Mouse (Mus musculus) bone marrow macrophage, adult 2 months (primary cell): Measurements from ENCODE around the gene Tob2. TPM values are rescaled to one million over a fixed set of nuclear protein-coding genes. Genes with fewer than 3 reads are reported as not detected.
A peak's percentile ranks its signal among the peaks of the same experiment; 100 is the strongest.

Experiments used
- H3K27ac ChIP-seq: 2 replicates; pipeline ENCODE4 v1.5.1; 2012; ENCODE audit warnings: low read depth, low read length; ENCODE audit not compliant: insufficient read depth
- H3K4me1 ChIP-seq: 2 replicates; pipeline ENCODE4 v1.6.1; 2012; ENCODE audit warnings: low read length; ENCODE audit not compliant: control insufficient read depth, insufficient read depth
- H3K4me3 ChIP-seq: 2 replicates; pipeline ENCODE4 v1.5.1; 2012; ENCODE audit warnings: mild to moderate bottlenecking, low read length, moderate library complexity; ENCODE audit not compliant: insufficient read depth
- CTCF ChIP-seq: IDR thresholded peaks from 2 replicates; pipeline ENCODE4 v1.5.1; 2012; ENCODE audit warnings: low read depth, mild to moderate bottlenecking, low read length, moderate library complexity
- POLR2A ChIP-seq: IDR thresholded peaks from 2 replicates; pipeline ENCODE4 v1.6.1; 2012; ENCODE audit warnings: mild to moderate bottlenecking, low read depth, low read length, borderline replicate concordance
- polyA plus RNA-seq: library from polyadenylated mRNA; stranded (reverse); fragments of >200 nt; gene quantifications from 2 replicates; pipeline ENCODE4 v1.2.4, GENCODE M21; 2012; ENCODE audit not compliant: missing spikeins, insufficient read depth, insufficient read length

Tob2 gene
- polyA plus RNA-seq, 1 experiment: 35.4 TPM

DNA sequence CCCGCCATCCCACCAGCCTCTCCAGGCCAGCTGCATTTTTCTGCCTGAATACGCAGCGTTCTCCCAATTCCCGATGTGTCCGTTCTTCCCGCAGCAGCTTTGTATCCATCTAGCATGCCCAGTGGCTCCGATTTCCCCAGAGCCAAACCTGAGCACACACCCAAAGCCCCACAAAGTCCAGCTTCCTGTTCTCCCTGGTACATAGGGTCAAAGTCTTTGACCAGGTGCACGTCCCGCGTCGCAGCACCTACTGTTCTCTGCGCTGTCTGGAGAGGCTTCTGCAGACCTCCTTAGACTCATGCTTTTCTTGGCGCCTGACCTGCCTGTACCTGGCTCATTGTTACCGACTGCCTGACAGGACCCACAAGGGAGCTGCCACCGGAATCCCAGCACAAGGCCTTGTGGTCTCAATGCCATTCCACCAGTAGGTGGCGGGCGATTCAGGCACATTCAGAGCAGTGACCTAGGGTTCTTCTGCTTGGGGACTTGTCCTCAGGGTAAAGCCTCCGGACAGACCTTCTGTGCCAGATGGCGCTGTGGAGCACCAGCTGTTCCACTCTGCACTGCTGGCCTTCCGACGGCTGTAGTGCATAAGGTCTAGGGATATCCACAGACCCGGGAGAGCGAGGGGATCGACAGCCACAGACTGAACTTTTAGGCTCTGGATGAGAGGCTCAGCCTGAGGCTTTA is 27.3 kb downstream of the Tob2 start:
- H3K4me3 ChIP-seq: no peak overlapping the region
- peaks cover 9% of the 10 kb centered on the region for H3K4me1 ChIP-seq
- no peak overlapping the region for H3K27ac ChIP-seq
- TF ChIP-seq POLR2A: no peak
- TF ChIP-seq CTCF: peak; percentile 95

DNA sequence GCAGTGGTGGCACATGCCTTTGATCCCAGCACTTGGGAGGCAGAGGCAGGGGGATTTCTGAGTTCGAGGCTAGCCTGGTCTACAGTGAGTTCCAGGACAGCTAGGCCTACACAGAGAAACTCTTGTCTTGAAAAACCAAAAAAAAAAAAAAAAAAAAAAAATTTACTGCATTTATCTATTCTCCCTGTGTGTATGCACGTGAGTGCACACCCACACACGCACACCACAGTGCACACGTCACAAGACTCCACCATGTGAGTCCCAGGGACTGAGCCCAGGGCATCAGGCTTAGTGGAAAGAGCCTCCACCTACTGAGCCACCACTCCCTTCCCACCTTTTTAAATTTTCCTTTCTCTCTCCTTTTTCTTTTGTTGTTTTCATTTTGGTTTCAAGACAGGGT is 28.1 kb downstream of the Tob2 start:
- peaks cover 4% of the 10 kb centered on the region for H3K4me1 ChIP-seq
- no peak for TF ChIP-seq POLR2A
- TF ChIP-seq CTCF: no peak
- H3K27ac ChIP-seq: no peak overlapping the region
- no peak overlapping the region for H3K4me3 ChIP-seq

DNA sequence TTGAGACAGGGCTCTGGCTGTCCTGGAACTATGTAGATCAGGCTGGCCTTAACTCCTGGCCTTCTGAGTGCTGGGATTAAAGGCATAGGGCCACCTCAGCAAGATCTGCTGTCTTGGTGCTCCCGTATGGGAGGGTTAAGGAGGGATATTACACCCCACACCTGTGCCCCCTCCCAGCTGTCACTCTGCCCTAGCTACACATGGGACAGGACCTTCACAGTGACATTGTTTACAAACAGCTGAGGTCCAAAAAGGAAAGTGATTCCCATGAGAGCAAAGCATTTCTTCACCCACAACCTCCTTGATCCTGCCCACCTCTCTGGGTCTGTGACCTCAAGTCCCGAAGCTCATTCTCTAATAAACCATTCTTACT is 29.4 kb downstream of the Tob2 start:
- TF ChIP-seq POLR2A (no peak), CTCF (no peak)
- Histone ChIP-seq H3K4me3 (no peak overlapping the region), H3K4me1 (0 out of 2 replicates have a peak, but pooled peaks cover 2% of the 10 kb centered on the region), H3K27ac (no peak overlapping the region)

DNA sequence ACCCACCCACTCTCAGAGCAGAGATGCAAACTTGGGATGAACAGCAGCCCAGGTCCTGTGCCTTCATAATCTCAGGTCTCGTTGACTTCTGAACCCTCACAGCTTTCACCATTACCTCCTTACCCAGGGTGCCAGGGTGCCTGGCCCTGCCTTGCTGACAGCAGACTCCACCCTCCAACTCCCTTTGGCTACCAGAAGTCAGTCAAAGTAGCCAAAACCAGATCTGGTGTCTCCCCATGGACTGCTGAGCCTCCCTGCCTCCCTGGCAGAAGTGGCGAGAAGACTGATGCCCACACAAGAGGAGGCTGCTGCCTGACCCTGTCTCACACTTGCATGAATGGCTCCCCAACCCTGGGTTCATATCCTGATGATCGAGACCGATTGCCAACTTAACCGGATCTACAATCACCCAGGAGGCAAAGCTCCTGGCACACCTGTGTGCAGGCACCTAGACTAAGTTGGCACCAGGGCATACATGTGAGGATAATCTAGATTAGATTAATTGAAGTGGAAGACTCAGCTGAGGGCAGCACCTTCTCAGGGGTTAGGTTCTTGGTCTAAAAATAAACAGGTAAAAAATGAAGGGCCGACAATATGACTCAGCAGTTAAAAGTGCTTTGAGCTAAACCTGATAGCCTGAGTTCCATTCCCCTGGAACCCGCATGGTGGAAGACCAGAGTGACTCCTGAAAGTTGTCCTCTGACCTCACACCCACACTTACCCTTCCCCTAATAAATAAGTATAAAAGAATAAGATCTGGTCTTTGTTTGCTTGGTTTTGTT is 30.0 kb downstream of the Tob2 start:
- H3K4me3 ChIP-seq: no peak overlapping the region
- H3K4me1 ChIP-seq: 0 out of 2 replicates have a peak, but pooled peaks cover 2% of the 10 kb centered on the region
- TF ChIP-seq POLR2A (no peak), CTCF (no peak)
- H3K27ac ChIP-seq: no peak overlapping the region

DNA sequence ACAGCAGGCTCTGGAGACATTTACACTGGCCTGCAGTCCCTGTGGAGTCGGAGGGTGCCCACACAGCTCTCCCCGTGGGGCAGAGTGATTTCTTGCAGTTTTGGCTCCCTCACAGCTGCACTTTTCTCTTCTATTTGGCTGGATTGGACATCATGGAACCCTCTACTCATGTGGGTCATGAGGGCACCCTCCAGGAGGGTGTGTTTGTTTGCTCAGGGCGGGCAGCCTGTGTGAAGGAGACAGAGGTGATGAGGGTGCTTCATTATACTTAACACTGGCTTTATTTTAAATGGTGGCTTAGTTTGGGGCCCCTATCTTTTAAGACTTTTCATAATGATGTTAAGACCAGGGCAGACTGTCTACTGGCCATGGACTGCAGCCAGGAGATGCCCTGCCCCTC is 33.8 kb downstream of the Tob2 start:
- no peak overlapping the region for H3K4me3 ChIP-seq
- TF ChIP-seq POLR2A (no peak), CTCF (no peak)
- H3K4me1 ChIP-seq: no peaks in the 10 kb centered on the region
- no peak overlapping the region for H3K27ac ChIP-seq

DNA sequence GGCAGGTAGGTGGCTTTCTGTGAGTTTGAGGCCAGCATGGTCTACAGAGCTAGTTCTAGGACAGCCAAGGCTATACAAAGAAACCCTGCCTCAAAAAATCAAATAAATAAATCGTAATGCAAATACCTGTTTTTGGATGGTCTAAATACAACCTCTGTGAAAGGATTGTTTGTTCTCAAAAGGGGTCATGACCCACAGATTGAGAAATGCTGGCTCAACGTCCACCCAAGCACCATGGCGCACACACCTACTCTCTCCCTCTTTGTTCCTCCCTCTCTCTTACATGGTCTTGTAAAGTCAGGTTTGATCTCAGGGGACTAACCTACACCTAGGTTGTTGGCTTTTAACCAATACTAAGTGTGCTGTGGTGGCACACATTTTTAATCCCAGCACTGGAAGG is 36.0 kb downstream of the Tob2 start:
- Histone ChIP-seq H3K27ac (no peak overlapping the region), H3K4me1 (no peaks in the 10 kb centered on the region), H3K4me3 (no peak overlapping the region)
- TF ChIP-seq CTCF (no peak), POLR2A (no peak)

DNA sequence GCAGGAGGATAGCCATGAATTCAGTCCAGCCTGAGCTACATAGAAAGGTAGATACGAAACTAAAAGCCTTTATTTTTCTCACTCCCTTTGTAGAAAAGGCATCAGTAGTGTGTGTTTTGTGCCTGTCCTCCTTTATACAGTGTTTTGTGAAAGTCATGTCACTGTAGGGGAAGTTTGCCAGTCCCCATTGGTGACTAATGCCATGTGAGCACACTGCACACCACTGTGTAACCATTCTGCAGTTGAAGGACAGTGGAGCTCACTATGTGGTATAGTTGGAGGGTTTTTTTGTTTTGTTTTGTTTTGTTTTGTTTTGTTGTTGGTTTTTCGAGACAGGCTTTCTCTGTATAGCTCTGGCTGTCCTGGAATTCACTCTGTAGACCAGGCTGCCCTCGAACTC is 40.2 kb downstream of the Tob2 start:
- Histone ChIP-seq H3K4me1 (peaks cover 19% of the 10 kb centered on the region), H3K27ac (no peak overlapping the region), H3K4me3 (no peak overlapping the region)
- TF ChIP-seq CTCF (no peak), POLR2A (no peak)

DNA sequence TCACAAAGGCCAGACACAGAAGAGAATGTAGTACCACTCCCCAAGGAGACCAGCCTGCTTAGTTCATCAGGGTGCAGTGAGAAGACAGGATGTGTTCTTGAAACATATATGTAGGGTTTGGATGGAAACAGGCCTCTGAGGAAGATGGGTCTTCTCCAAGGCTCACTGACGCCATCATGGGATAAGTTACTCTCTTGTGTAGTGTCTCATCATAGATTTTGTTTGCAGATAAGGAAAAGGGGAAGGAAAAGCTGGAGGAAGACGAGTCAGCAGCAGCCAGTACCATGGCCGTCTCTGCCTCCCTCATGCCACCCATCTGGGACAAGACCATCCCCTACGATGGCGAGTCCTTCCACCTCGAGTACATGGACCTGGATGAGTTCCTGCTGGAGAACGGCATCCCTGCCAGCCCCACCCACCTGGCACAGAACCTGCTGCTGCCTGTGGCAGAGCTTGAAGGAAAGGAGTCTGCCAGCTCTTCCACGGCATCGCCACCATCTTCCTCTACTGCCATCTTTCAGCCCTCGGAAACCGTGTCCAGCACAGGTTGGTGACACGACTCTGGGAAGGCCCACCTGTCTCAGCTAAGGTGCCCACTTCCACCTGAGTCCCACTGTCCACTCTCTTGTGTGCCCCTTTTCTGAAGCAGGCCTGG is 43.8 kb downstream of the Tob2 start:
- TF ChIP-seq CTCF (no peak), POLR2A (no peak)
- Histone ChIP-seq H3K27ac (no peak overlapping the region), H3K4me3 (no peak overlapping the region), H3K4me1 (peaks cover 30% of the 10 kb centered on the region)

DNA sequence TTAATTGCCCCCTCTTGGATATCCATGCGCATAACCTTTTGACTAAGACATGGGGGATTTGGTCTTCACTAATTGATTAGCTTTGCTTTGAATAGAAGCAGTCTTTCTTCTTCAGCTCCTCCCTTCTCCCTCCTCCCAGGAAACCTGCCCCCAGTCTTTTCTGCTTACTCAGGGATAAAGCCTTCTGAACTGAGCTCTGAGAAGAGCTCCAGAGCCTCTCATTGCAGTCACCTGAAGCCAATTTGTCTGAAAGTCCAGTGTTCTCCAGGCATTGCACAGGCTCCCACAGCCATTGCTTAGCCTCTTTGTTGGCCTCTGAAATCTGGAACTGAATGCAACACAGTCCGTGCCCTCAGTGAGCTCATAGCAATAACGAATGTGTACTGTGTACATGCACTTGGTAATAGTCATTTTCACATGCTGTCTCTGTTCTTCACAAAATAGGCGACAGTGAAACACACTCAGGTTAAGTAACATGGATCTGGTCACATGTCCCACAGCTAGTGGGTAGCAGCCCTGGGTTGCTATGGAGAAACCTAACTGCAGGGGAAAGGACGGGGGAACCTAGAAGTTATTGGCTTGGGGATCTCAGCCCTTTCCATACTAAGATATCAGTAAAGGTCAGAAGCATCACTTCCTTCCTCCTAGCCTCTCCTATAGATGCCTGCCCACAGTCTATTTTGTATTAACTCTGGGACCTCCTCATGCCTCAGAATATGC is 44.5 kb downstream of the Tob2 start:
- TF ChIP-seq POLR2A (no peak), CTCF (no peak)
- Histone ChIP-seq H3K4me3 (no peak overlapping the region), H3K4me1 (peaks cover 34% of the 10 kb centered on the region), H3K27ac (no peak overlapping the region)
